Mouse (Mus musculus): Measurements from ENCODE around the gene Phf21b. TPM values are rescaled to one million over a fixed set of nuclear protein-coding genes. Genes with fewer than 3 reads are reported as not detected.

Phf21b gene
- total and polyA plus RNA-seq, 3 experiments, result 1.3 to 5.3 (median 2.2) TPM

GRCm38 (mm10) chr15:84745831-84746230 is 110.0 kb downstream of the Phf21b start:
- dilution Hi-C loops (cut with MboI; ENCODE audit: extremely low pct_ligation_motif_present, extremely low pct_unique_long_range_greater_than_20kb, low sequenced_read_pairs), result no loop called here
- H3K27ac ChIP-seq (ENCODE audit: insufficient read depth, low read depth), result no peak overlapping the region
- TF ChIP-seq KAT2A (IDR thresholded peaks at IDR 0.05; ENCODE audit: insufficient replicate concordance, low read length) (no peak), MAX (IDR thresholded peaks at IDR 0.05; ENCODE audit: low read length) (no peak), MAZ (IDR thresholded peaks at IDR 0.05; ENCODE audit: low read depth, low read length) (no peak), IRF4 (IDR thresholded peaks at IDR 0.05; ENCODE audit: low read depth, low read length) (no peak), NELFE (IDR thresholded peaks at IDR 0.05; ENCODE audit: low read depth, low read length) (no peak), SMC3 (IDR thresholded peaks at IDR 0.05; ENCODE audit: low read depth, low read length) (no peak), GABPA (IDR thresholded peaks at IDR 0.05; ENCODE audit: insufficient replicate concordance, low read depth, low read length) (no peak), POLR2AphosphoS2 (IDR thresholded peaks at IDR 0.05; ENCODE audit: low read depth, low read length) (no peak), TCF12 (IDR thresholded peaks at IDR 0.05; ENCODE audit: low read depth, low read length) (no peak), CTCF (conservative IDR thresholded peaks at IDR 0.05 in 1 of 2, IDR thresholded peaks at IDR 0.05 in 1 of 2; ENCODE audit: low read depth in 2 of 2, low read length in 2 of 2) (no peak), POLR2A (IDR thresholded peaks at IDR 0.05; ENCODE audit: low read depth, low read length) (no peak), CHD2 (IDR thresholded peaks at IDR 0.05; ENCODE audit: low read length) (no peak), USF1 (IDR thresholded peaks at IDR 0.05; ENCODE audit: low read depth, low read length) (no peak)

GRCm38 (mm10) chr15:84744308-84744707 is 111.5 kb downstream of the Phf21b start:
- Histone ChIP-seq H3K4me3 (replicated peaks in 1 of 3; ENCODE audit: low read depth in 2 of 3, low read length in 2 of 3, poor library complexity in 1 of 3) (no peak overlapping the region), H3K4me1 (ENCODE audit: control insufficient read depth in 1 of 2, insufficient read depth in 2 of 2) (peaks cover 2 to 3% of the 10 kb centered on the region in 2 experiments; a peak in 1 of 4 replicates), H3K9me3 (replicated peaks; ENCODE audit: low read length) (no peaks in the 10 kb centered on the region), H3K9ac (ENCODE audit: insufficient read depth, low read depth) (no peak overlapping the region), H3K79me2 (replicated peaks; ENCODE audit: control insufficient read depth, extremely low read depth, insufficient read depth, poor library complexity, severe bottlenecking) (no peaks in the 10 kb centered on the region), H3K27ac (ENCODE audit: insufficient read depth, low read depth) (no peak overlapping the region), H3K36me3 (replicated peaks in 1 of 2; ENCODE audit: control insufficient read depth in 1 of 2, insufficient read depth in 1 of 2, low read length in 1 of 2) (no peaks in the 10 kb centered on the region), H3K4me2 (ENCODE audit: insufficient read depth, low read depth, poor library complexity, severe bottlenecking) (no peak overlapping the region), H3K27me3 (replicated peaks) (peaks cover 12% of the 10 kb centered on the region)
- TF ChIP-seq TCF12 (IDR thresholded peaks at IDR 0.05; ENCODE audit: low read depth, low read length) (no peak), GABPA (IDR thresholded peaks at IDR 0.05; ENCODE audit: insufficient replicate concordance, low read depth, low read length) (no peak), ELF1 (IDR thresholded peaks at IDR 0.05; ENCODE audit: low read depth, low read length) (no peak), POLR2A (IDR thresholded peaks at IDR 0.05; ENCODE audit: low read depth, low read length) (no peak)
- no peak for DNase-seq (ENCODE audit: extremely low read depth)
- dilution Hi-C loops (cut with MboI; ENCODE audit: extremely low pct_ligation_motif_present, extremely low pct_unique_long_range_greater_than_20kb, low sequenced_read_pairs) (no loop called here), in situ Hi-C loops (cut with MboI; ENCODE audit: low pct_ligation_motif_present, low pct_unique_long_range_greater_than_20kb, low sequenced_read_pairs) (no loop called here)

More at GRCm38 (mm10) chr15:84745831-84746230, 110.0 kb downstream of the Phf21b start:
- Histone ChIP-seq H3K36me3 (replicated peaks in 1 of 2; ENCODE audit: control insufficient read depth in 1 of 2, insufficient read depth in 1 of 2, low read length in 1 of 2) (no peaks in the 10 kb centered on the region), H3K4me2 (ENCODE audit: insufficient read depth, low read depth, poor library complexity, severe bottlenecking) (no peak overlapping the region), H3K27me3 (replicated peaks) (peaks cover 12% of the 10 kb centered on the region), H3K79me2 (replicated peaks; ENCODE audit: control insufficient read depth, extremely low read depth, insufficient read depth, poor library complexity, severe bottlenecking) (no peaks in the 10 kb centered on the region), H3K9me3 (replicated peaks; ENCODE audit: low read length) (no peaks in the 10 kb centered on the region), H3K4me3 (replicated peaks in 1 of 3; ENCODE audit: low read depth in 2 of 3, low read length in 2 of 3, poor library complexity in 1 of 3) (no peak overlapping the region), H3K4me1 (ENCODE audit: control insufficient read depth in 1 of 2, insufficient read depth in 2 of 2) (peaks cover 2 to 3% of the 10 kb centered on the region in 2 experiments; a peak in 1 of 4 replicates), H3K9ac (ENCODE audit: insufficient read depth, low read depth) (no peak overlapping the region)
- in situ Hi-C loops (cut with MboI; ENCODE audit: low pct_ligation_motif_present, low pct_unique_long_range_greater_than_20kb, low sequenced_read_pairs), result no loop called here
- no peak for DNase-seq (ENCODE audit: extremely low read depth)

- Histone ChIP-seq H3K27me3 (replicated peaks) (peaks cover 12% of the 10 kb centered on the region), H3K27ac (ENCODE audit: insufficient read depth, low read depth) (no peak overlapping the region), H3K79me2 (replicated peaks; ENCODE audit: control insufficient read depth, extremely low read depth, insufficient read depth, poor library complexity, severe bottlenecking) (no peaks in the 10 kb centered on the region), H3K9me3 (replicated peaks; ENCODE audit: low read length) (no peaks in the 10 kb centered on the region), H3K9ac (ENCODE audit: insufficient read depth, low read depth) (no peak overlapping the region), H3K4me2 (ENCODE audit: insufficient read depth, low read depth, poor library complexity, severe bottlenecking) (no peak overlapping the region), H3K4me3 (replicated peaks in 1 of 3; ENCODE audit: low read depth in 2 of 3, low read length in 2 of 3, poor library complexity in 1 of 3) (no peak overlapping the region), H3K36me3 (replicated peaks in 1 of 2; ENCODE audit: control insufficient read depth in 1 of 2, insufficient read depth in 1 of 2, low read length in 1 of 2) (no peaks in the 10 kb centered on the region), H3K4me1 (ENCODE audit: control insufficient read depth in 1 of 2, insufficient read depth in 2 of 2) (peaks cover 2 to 3% of the 10 kb centered on the region in 2 experiments; a peak in 1 of 4 replicates)
- dilution Hi-C loops (cut with MboI; ENCODE audit: extremely low pct_ligation_motif_present, extremely low pct_unique_long_range_greater_than_20kb, low sequenced_read_pairs), result no loop called here
- DNase-seq (ENCODE audit: extremely low read depth), result peak; percentile 55
- in situ Hi-C loops (cut with MboI; ENCODE audit: low pct_ligation_motif_present, low pct_unique_long_range_greater_than_20kb, low sequenced_read_pairs), result no loop called here
- no peak for TF ChIP-seq ELF1 (IDR thresholded peaks at IDR 0.05; ENCODE audit: low read depth, low read length)
- 0 out of 2 replicates have a peak, but pooled peaks have one; percentile 50 for TF ChIP-seq MAZ (IDR thresholded peaks at IDR 0.05; ENCODE audit: low read depth, low read length)
- TF ChIP-seq PAX5 (IDR thresholded peaks at IDR 0.05; ENCODE audit: low read length), result no peak
- TF ChIP-seq EP300 (IDR thresholded peaks at IDR 0.05; ENCODE audit: low read length), result peak; percentile 61; the same call in 1 of the 2 replicates
- no peak for TF ChIP-seq MXI1 (IDR thresholded peaks at IDR 0.05; ENCODE audit: low read depth, low read length)
- no peak; the same call in 1 of the 2 replicates for TF ChIP-seq ZNF384 (IDR thresholded peaks at IDR 0.05; ENCODE audit: low read depth, low read length)
- TF ChIP-seq POLR2A (IDR thresholded peaks at IDR 0.05; ENCODE audit: low read depth, low read length), result no peak
- peak; percentile 29 for TF ChIP-seq RAD21 (IDR thresholded peaks at IDR 0.05; ENCODE audit: low read depth, low read length)
- no peak for TF ChIP-seq MEF2A (IDR thresholded peaks at IDR 0.05; ENCODE audit: borderline replicate concordance, low read depth, low read length)
- TF ChIP-seq POLR2AphosphoS2 (IDR thresholded peaks at IDR 0.05; ENCODE audit: low read depth, low read length), result no peak
- peak; percentile 59; the same call in 1 of the 2 replicates for TF ChIP-seq TBP (conservative IDR thresholded peaks at IDR 0.05; ENCODE audit: low read depth, low read length)
- TF ChIP-seq USF1 (IDR thresholded peaks at IDR 0.05; ENCODE audit: low read depth, low read length), result peak; percentile 43
- no peak for TF ChIP-seq MYC (IDR thresholded peaks at IDR 0.05; ENCODE audit: low read depth, low read length)
- peak; percentile 49; the same call in 1 of the 2 replicates for TF ChIP-seq JUND (conservative IDR thresholded peaks at IDR 0.05; ENCODE audit: low read depth, low read length)
- TF ChIP-seq UBTF (IDR thresholded peaks at IDR 0.05; ENCODE audit: low read depth, low read length), result no peak
- no peak for TF ChIP-seq ZMIZ1 (IDR thresholded peaks at IDR 0.05; ENCODE audit: low read depth, low read length)
- TF ChIP-seq CHD1 (IDR thresholded peaks at IDR 0.05; ENCODE audit: low read depth, low read length), result no peak
Observed at GRCm38 (mm10) chr15:84743347-84743746, 112.5 kb downstream of the Phf21b start.
